Mouse (Mus musculus) heart, postnatal 0 days (tissue): Measurements from ENCODE around the gene Upk1a. TPM values are rescaled to one million over a fixed set of nuclear protein-coding genes. Genes with fewer than 3 reads are reported as not detected.
A peak's percentile ranks its signal among the peaks of the same experiment; 100 is the strongest.

Experiments used
- ATAC-seq: fragments of 200-750 bp; cut with Nextera tagmentation; 2 replicates; pipeline ENCODE4 v1.8.0; 2017; ENCODE audit warnings: low read depth, moderate number of reproducible peaks, moderate library complexity; ENCODE audit not compliant: insufficient read depth
- DNase-seq: peaks from one replicate; pipeline ENCODE4 v3.0.0-alpha.2; 2016; ENCODE audit warnings: low spot score
- H3K27ac ChIP-seq: fragments of 300-500 bp; sonication (generic); 2 replicates; pipeline ENCODE4 v1.5.1; 2014; ENCODE audit warnings: low read depth, mild to moderate bottlenecking
- H3K27me3 ChIP-seq: fragments of 300-500 bp; sonication (generic); 2 replicates; pipeline ENCODE4 v1.6.1; 2014; ENCODE audit warnings: low read length, mixed read lengths; ENCODE audit not compliant: control insufficient read depth, insufficient read depth
- H3K36me3 ChIP-seq: fragments of 300-500 bp; sonication (generic); replicated peaks from 2 replicates; pipeline ENCODE4 v1.6.1; 2014; ENCODE audit warnings: low read length, mixed read lengths; ENCODE audit not compliant: control insufficient read depth, insufficient read depth
- H3K4me1 ChIP-seq: fragments of 300-500 bp; sonication (generic); 2 replicates; pipeline ENCODE4 v1.6.1; 2014; ENCODE audit warnings: antibody characterized with exemption; ENCODE audit not compliant: control insufficient read depth, insufficient read depth
- H3K4me2 ChIP-seq: fragments of 300-500 bp; sonication (generic); 2 replicates; pipeline ENCODE4 v1.6.1; 2014; ENCODE audit warnings: low read depth, mild to moderate bottlenecking, low read length, moderate library complexity
- H3K4me3 ChIP-seq: fragments of 300-500 bp; sonication (generic); 2 replicates; pipeline ENCODE4 v1.5.1; 2014; ENCODE audit warnings: low read depth, low read length
- H3K9ac ChIP-seq: fragments of 300-500 bp; sonication (generic); replicated peaks from 2 replicates; pipeline ENCODE4 v1.6.1; 2014; ENCODE audit warnings: low read depth, low read length, mixed read lengths
- H3K9me3 ChIP-seq: fragments of 300-500 bp; sonication (generic); replicated peaks from 2 replicates; pipeline ENCODE4 v1.6.1; 2016; ENCODE audit warnings: low read length; ENCODE audit not compliant: control insufficient read depth
- CTCF ChIP-seq: IDR thresholded peaks from 2 replicates; pipeline ENCODE4 v1.5.1; 2016; ENCODE audit warnings: antibody characterized with exemption, control low read depth, low read depth
- EP300 ChIP-seq: IDR thresholded peaks from 2 replicates; pipeline ENCODE4 v1.6.1; 2016; ENCODE audit warnings: antibody characterized with exemption, low read depth
- WGBS: fragments of 180-500 bp; shearing (Covaris S2); extraction: QIAGEN DNeasy Blood & Tissue Kit; methylation state at CpG from one replicate; pipeline ENCODE4 v1.1.7; 2014; 5-methylcytosine and 5-hydroxymethylcytosine counted together
- microRNA-seq: library from miRNA; unstranded; fragments of <30 nt; microRNA quantifications from one replicate; pipeline ENCODE4, GENCODE M21; 2016
- polyA plus RNA-seq: library from polyadenylated mRNA; unstranded; fragments of >200 nt; fragmentation: Nextera tagmentation; extraction: Ambion mirVana; gene quantifications from 2 replicates; pipeline ENCODE4 v1.2.1, GENCODE M21; 2015
- total RNA-seq: library from RNA; depleted of rRNA; stranded (reverse); fragments of >200 nt; gene quantifications from 2 replicates; pipeline ENCODE4 v1.2.3, GENCODE M21; 2014; ENCODE audit warnings: low replicate concordance; rRNA removed

Upk1a gene
- total and polyA plus RNA-seq, 2 experiments from 2014 or later, result 0.60 to 73.4 TPM

DNA sequence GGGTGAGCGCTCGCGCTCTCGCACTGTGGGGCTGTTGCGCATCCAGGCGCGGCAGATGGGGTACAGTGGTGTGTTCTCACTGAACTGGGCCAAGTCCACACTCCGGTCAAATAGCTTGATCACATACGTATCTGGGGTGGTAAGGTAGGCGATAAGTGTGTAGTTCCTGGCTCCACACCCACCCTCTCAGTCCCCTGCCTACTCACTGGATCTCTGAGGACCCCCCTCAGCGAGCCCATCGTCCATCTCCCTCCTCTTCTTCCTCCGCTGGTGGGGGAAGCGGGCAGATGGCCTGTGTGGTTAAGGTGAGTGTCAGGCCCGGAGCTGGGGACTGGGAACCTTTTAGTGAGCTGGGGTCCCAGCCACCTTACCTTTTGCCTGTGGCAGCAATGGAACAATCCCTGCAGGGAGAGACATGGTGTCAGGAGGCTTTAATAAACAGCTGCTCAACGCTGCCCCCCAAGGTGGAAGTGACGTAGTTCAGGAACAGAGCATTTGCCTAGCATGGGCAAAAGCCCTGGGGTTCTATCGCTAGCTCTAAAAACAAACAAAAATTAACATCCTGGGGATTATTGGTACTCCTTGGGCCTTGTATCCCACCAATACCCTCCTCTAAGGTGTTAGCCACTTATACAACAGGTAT is 55.6 kb downstream of the Upk1a start:
- Histone ChIP-seq H3K27me3 (no peaks in the 10 kb centered on the region), H3K9me3 (no peaks in the 10 kb centered on the region), H3K4me1 (peaks cover 16% of the 10 kb centered on the region), H3K36me3 (peaks cover 33% of the 10 kb centered on the region), H3K4me2 (no peak overlapping the region), H3K4me3 (no peak overlapping the region), H3K9ac (no peak overlapping the region), H3K27ac (no peak overlapping the region)
- ATAC-seq, result no peak
- TF ChIP-seq CTCF, result no peak
- TF ChIP-seq EP300, result no peak
- DNase-seq, result no peak
- WGBS, result 93% methylated on average over 18 of the region's 18 CpGs

- H3K27ac ChIP-seq, result peak overlapping the region; percentile 97
- peaks cover 16% of the 10 kb centered on the region for H3K4me1 ChIP-seq
- peak overlapping the region; percentile 79 for H3K9ac ChIP-seq
- peak overlapping the region; percentile 80 for H3K4me3 ChIP-seq
- no peaks in the 10 kb centered on the region for H3K27me3 ChIP-seq
- DNase-seq (no peak), ATAC-seq (no peak)
- no peaks in the 10 kb centered on the region for H3K9me3 ChIP-seq
- H3K4me2 ChIP-seq, result peak overlapping the region; percentile 79
- H3K36me3 ChIP-seq, result peaks cover 29% of the 10 kb centered on the region
- TF ChIP-seq CTCF (no peak), EP300 (0 out of 2 replicates have a peak, but pooled peaks have one; percentile 27)
- 79% methylated on average over 22 of the region's 22 CpGs for WGBS
Observed at GRCm38 (mm10) chr7:30553810-30554584, 58.6 kb downstream of the Upk1a start.

Small RNA genes within 50 kb of the gene (microRNA-seq; reads per million reads assigned to microRNA genes)
- not detected for gene Mir3569

Other genes starting within 250 kb of the Upk1a start
Only the 30 nearest of the 32 such genes appear.
- gene Tyrobp, start 199.1 kb downstream of the Upk1a start, total RNA-seq, result 15.2 and 31.2 TPM in 2 replicates
- 30.4 and 35.8 TPM in 2 replicates for gene Tyrobp, start 199.1 kb downstream of the Upk1a start, polyA plus RNA-seq
- not detected in 2 replicates for gene Hcst, start 193.0 kb downstream of the Upk1a start, total RNA-seq
- 1.1 and 1.4 TPM in 2 replicates for gene Hcst, start 193.0 kb downstream of the Upk1a start, polyA plus RNA-seq
- gene Nfkbid, start 191.1 kb downstream of the Upk1a start, total RNA-seq, result 0.19 and 5.0 TPM in 2 replicates
- gene Nfkbid, start 191.1 kb downstream of the Upk1a start, polyA plus RNA-seq, result 0.38 and 0.44 TPM in 2 replicates
- 3.6 and 11.4 TPM in 2 replicates for gene Aplp1, start 167.3 kb downstream of the Upk1a start, total RNA-seq
- 4.2 and 5.2 TPM in 2 replicates for gene Aplp1, start 167.3 kb downstream of the Upk1a start, polyA plus RNA-seq
- not detected in 2 replicates for gene Kirrel2, start 155.2 kb downstream of the Upk1a start, total RNA-seq
- gene Kirrel2, start 155.2 kb downstream of the Upk1a start, polyA plus RNA-seq, result 0.15 TPM in 1 of 2 replicates, not detected in the other
- not detected in 2 replicates for gene Nphs1, start 154.5 kb downstream of the Upk1a start, total RNA-seq
- gene Nphs1, start 154.5 kb downstream of the Upk1a start, polyA plus RNA-seq, result 0.05 TPM in 1 of 2 replicates, not detected in the other
- not detected in 2 replicates for gene Prodh2, start 119.2 kb downstream of the Upk1a start, total RNA-seq
- not detected in 2 replicates for gene Prodh2, start 119.2 kb downstream of the Upk1a start, polyA plus RNA-seq
- 0.31 and 4.3 TPM in 2 replicates for gene Arhgap33, start 77.8 kb downstream of the Upk1a start, total RNA-seq
- gene Arhgap33, start 77.8 kb downstream of the Upk1a start, polyA plus RNA-seq, result 0.80 and 1.0 TPM in 2 replicates
- 72.0 and 93.3 TPM in 2 replicates for gene Hspb6, start 60.7 kb downstream of the Upk1a start, total RNA-seq
- gene Hspb6, start 60.7 kb downstream of the Upk1a start, polyA plus RNA-seq, result 339 and 340 TPM in 2 replicates
- 6.5 and 7.1 TPM in 2 replicates for gene Proser3, start 60.5 kb downstream of the Upk1a start, total RNA-seq
- 2.5 and 3.2 TPM in 2 replicates for gene Proser3, start 60.5 kb downstream of the Upk1a start, polyA plus RNA-seq
- gene Lin37, start 53.0 kb downstream of the Upk1a start, total RNA-seq, result 11.9 and 19.7 TPM in 2 replicates
- 26.2 and 27.1 TPM in 2 replicates for gene Lin37, start 53.0 kb downstream of the Upk1a start, polyA plus RNA-seq
- 36.9 and 41.9 TPM in 2 replicates for gene U2af1l4, start 49.5 kb downstream of the Upk1a start, total RNA-seq
- gene U2af1l4, start 49.5 kb downstream of the Upk1a start, polyA plus RNA-seq, result 120 and 123 TPM in 2 replicates
- gene Gm49396, start 49.5 kb downstream of the Upk1a start, total RNA-seq, result 0.08 and 0.61 TPM in 2 replicates
- gene Gm49396, start 49.5 kb downstream of the Upk1a start, polyA plus RNA-seq, result 3.0 and 3.4 TPM in 2 replicates
- 106 and 130 TPM in 2 replicates for gene Psenen, start 49.2 kb downstream of the Upk1a start, total RNA-seq
- 130 and 133 TPM in 2 replicates for gene Psenen, start 49.2 kb downstream of the Upk1a start, polyA plus RNA-seq
- gene Igflr1, start 47.4 kb downstream of the Upk1a start, total RNA-seq, result 0.54 and 3.3 TPM in 2 replicates
- gene Igflr1, start 47.4 kb downstream of the Upk1a start, polyA plus RNA-seq, result 0.94 and 1.9 TPM in 2 replicates
- gene Kmt2b, start 24.1 kb downstream of the Upk1a start, total RNA-seq, result 12.1 and 13.4 TPM in 2 replicates
- gene Kmt2b, start 24.1 kb downstream of the Upk1a start, polyA plus RNA-seq, result 2.9 and 3.2 TPM in 2 replicates
- gene Zbtb32, start 13.9 kb downstream of the Upk1a start, total RNA-seq, result not detected in 2 replicates
- 0.11 and 0.27 TPM in 2 replicates for gene Zbtb32, start 13.9 kb downstream of the Upk1a start, polyA plus RNA-seq
- 1,408 and 1,527 TPM in 2 replicates for gene Cox6b1, start 13.3 kb upstream of the Upk1a start, total RNA-seq
- 4,395 and 4,405 TPM in 2 replicates for gene Cox6b1, start 13.3 kb upstream of the Upk1a start, polyA plus RNA-seq
- not detected in 2 replicates for gene Etv2, start 23.0 kb upstream of the Upk1a start, total RNA-seq
- gene Etv2, start 23.0 kb upstream of the Upk1a start, polyA plus RNA-seq, result not detected in 2 replicates
- 93.4 and 114 TPM in 2 replicates for gene Rbm42, start 37.5 kb upstream of the Upk1a start, total RNA-seq
- gene Rbm42, start 37.5 kb upstream of the Upk1a start, polyA plus RNA-seq, result 71.3 and 71.6 TPM in 2 replicates
- gene Haus5, start 52.1 kb upstream of the Upk1a start, total RNA-seq, result 17.5 and 19.8 TPM in 2 replicates
- 9.5 and 10.5 TPM in 2 replicates for gene Haus5, start 52.1 kb upstream of the Upk1a start, polyA plus RNA-seq
- not detected in 2 replicates for gene Pmis2, start 58.8 kb upstream of the Upk1a start, total RNA-seq
- not detected in 2 replicates for gene Pmis2, start 58.8 kb upstream of the Upk1a start, polyA plus RNA-seq
- 1.5 and 6.6 TPM in 2 replicates for gene 2200002J24Rik, start 86.1 kb upstream of the Upk1a start, total RNA-seq
- gene 2200002J24Rik, start 86.1 kb upstream of the Upk1a start, polyA plus RNA-seq, result 5.8 and 6.4 TPM in 2 replicates
- not detected in 2 replicates for gene Atp4a, start 99.4 kb upstream of the Upk1a start, total RNA-seq
- 0.04 TPM in 1 of 2 replicates, not detected in the other for gene Atp4a, start 99.4 kb upstream of the Upk1a start, polyA plus RNA-seq
- gene Tmem147, start 116.7 kb upstream of the Upk1a start, total RNA-seq, result 228 and 261 TPM in 2 replicates
- gene Tmem147, start 116.7 kb upstream of the Upk1a start, polyA plus RNA-seq, result 283 and 304 TPM in 2 replicates
- gene Gapdhs, start 130.8 kb upstream of the Upk1a start, total RNA-seq, result not detected in 2 replicates
- gene Gapdhs, start 130.8 kb upstream of the Upk1a start, polyA plus RNA-seq, result 0.16 TPM in 1 of 2 replicates, not detected in the other
- gene Sbsn, start 138.6 kb upstream of the Upk1a start, total RNA-seq, result 0.23 and 4.6 TPM in 2 replicates
- gene Sbsn, start 138.6 kb upstream of the Upk1a start, polyA plus RNA-seq, result 2.5 and 2.6 TPM in 2 replicates
- gene Dmkn, start 150.9 kb upstream of the Upk1a start, total RNA-seq, result 1.1 and 8.1 TPM in 2 replicates
- gene Dmkn, start 150.9 kb upstream of the Upk1a start, polyA plus RNA-seq, result 10.4 and 13.8 TPM in 2 replicates
- not detected in 2 replicates for gene Krtdap, start 175.0 kb upstream of the Upk1a start, total RNA-seq
- gene Krtdap, start 175.0 kb upstream of the Upk1a start, polyA plus RNA-seq, result 0.40 and 1.3 TPM in 2 replicates
- gene Ffar2, start 210.9 kb upstream of the Upk1a start, total RNA-seq, result not detected in 2 replicates
- 0.05 TPM in 2 replicates for gene Ffar2, start 210.9 kb upstream of the Upk1a start, polyA plus RNA-seq